Mouse (Mus musculus): ENCODE measurements around the gene Ppm1d. TPM values are rescaled to one million over a fixed set of nuclear protein-coding genes. Genes with fewer than 3 reads are reported as not detected.

Gene Ppm1d
- total and polyA plus RNA-seq, 3 experiments: 19.0 to 26.4 (median 25.1) TPM

- Histone ChIP-seq H3K79me2 (replicated peaks; ENCODE audit: control insufficient read depth, extremely low read depth, insufficient read depth, poor library complexity, severe bottlenecking) (no peaks in the 10 kb centered on the region), H3K27me3 (replicated peaks) (no peaks in the 10 kb centered on the region), H3K9me3 (replicated peaks; ENCODE audit: low read length) (no peaks in the 10 kb centered on the region), H3K36me3 (replicated peaks in 1 of 2; ENCODE audit: control insufficient read depth in 1 of 2, insufficient read depth in 1 of 2, low read length in 1 of 2) (peaks cover 0 to 2% of the 10 kb centered on the region in 2 experiments), H3K4me1 (ENCODE audit: control insufficient read depth in 1 of 2, insufficient read depth in 2 of 2) (no peaks in the 10 kb centered on the region; a peak in 1 of 4 replicates), H3K27ac (ENCODE audit: insufficient read depth, low read depth) (no peak overlapping the region), H3K4me2 (ENCODE audit: insufficient read depth, low read depth, poor library complexity, severe bottlenecking) (no peak overlapping the region), H3K4me3 (replicated peaks in 1 of 3; ENCODE audit: low read depth in 2 of 3, low read length in 2 of 3, poor library complexity in 1 of 3) (no peak overlapping the region), H3K9ac (ENCODE audit: insufficient read depth, low read depth) (no peak overlapping the region)
- no peak for DNase-seq (ENCODE audit: extremely low read depth)
- in situ Hi-C loops (cut with MboI; ENCODE audit: low pct_ligation_motif_present, low pct_unique_long_range_greater_than_20kb, low sequenced_read_pairs) (no loop called here), dilution Hi-C loops (cut with MboI; ENCODE audit: extremely low pct_ligation_motif_present, extremely low pct_unique_long_range_greater_than_20kb, low sequenced_read_pairs) (no loop called here)
- TF ChIP-seq MAFK (IDR thresholded peaks at IDR 0.05; ENCODE audit: insufficient replicate concordance, low read length) (no peak), POLR2AphosphoS2 (IDR thresholded peaks at IDR 0.05; ENCODE audit: low read depth, low read length) (no peak), ZNF384 (IDR thresholded peaks at IDR 0.05; ENCODE audit: low read depth, low read length) (no peak), GABPA (IDR thresholded peaks at IDR 0.05; ENCODE audit: insufficient replicate concordance, low read depth, low read length) (no peak), CHD2 (IDR thresholded peaks at IDR 0.05; ENCODE audit: low read length) (no peak), EP300 (IDR thresholded peaks at IDR 0.05; ENCODE audit: low read length) (no peak), USF2 (conservative IDR thresholded peaks at IDR 0.05; ENCODE audit: low read depth, low read length) (no peak), IRF4 (IDR thresholded peaks at IDR 0.05; ENCODE audit: low read depth, low read length) (no peak), ZMIZ1 (IDR thresholded peaks at IDR 0.05; ENCODE audit: low read depth, low read length) (no peak), ZKSCAN1 (IDR thresholded peaks at IDR 0.05; ENCODE audit: borderline replicate concordance, low read depth, low read length) (no peak), ELF1 (IDR thresholded peaks at IDR 0.05; ENCODE audit: low read depth, low read length) (no peak)
These were observed 84.3 kb downstream of the Ppm1d start for GRCm38 (mm10) chr11:85395361-85395760.

Other genes starting within 250 kb of the Ppm1d start
- gene Usp32, start 171.1 kb upstream of the Ppm1d start, total RNA-seq (2012; rRNA removed): 11.0 and 11.8 TPM in 2 replicates
- 7.4 and 7.5 TPM in 2 replicates for gene Usp32, start 171.1 kb upstream of the Ppm1d start, total RNA-seq (2014; rRNA removed)
- gene Usp32, start 171.1 kb upstream of the Ppm1d start, polyA plus RNA-seq (2012; ENCODE audit: insufficient read length, low read depth): 12.0 and 16.4 TPM in 2 replicates
- gene 1700125H20Rik, start 140.8 kb upstream of the Ppm1d start, total RNA-seq (2012; rRNA removed): 0.17 TPM in 1 of 2 replicates, not detected in the other
- gene 1700125H20Rik, start 140.8 kb upstream of the Ppm1d start, total RNA-seq (2014; rRNA removed): not detected in 2 replicates
- gene 1700125H20Rik, start 140.8 kb upstream of the Ppm1d start, polyA plus RNA-seq (2012; ENCODE audit: insufficient read length, low read depth): not detected in 2 replicates
- gene Appbp2, start 76.1 kb upstream of the Ppm1d start, total RNA-seq (2012; rRNA removed): 31.1 and 36.7 TPM in 2 replicates
- gene Appbp2, start 76.1 kb upstream of the Ppm1d start, total RNA-seq (2014; rRNA removed): 32.2 and 37.4 TPM in 2 replicates
- gene Appbp2, start 76.1 kb upstream of the Ppm1d start, polyA plus RNA-seq (2012; ENCODE audit: insufficient read length, low read depth): 34.8 and 36.6 TPM in 2 replicates
- 9.7 and 10.4 TPM in 2 replicates for gene Bcas3, start 41.9 kb downstream of the Ppm1d start, total RNA-seq (2012; rRNA removed)
- gene Bcas3, start 41.9 kb downstream of the Ppm1d start, total RNA-seq (2014; rRNA removed): 7.7 and 8.2 TPM in 2 replicates
- gene Bcas3, start 41.9 kb downstream of the Ppm1d start, polyA plus RNA-seq (2012; ENCODE audit: insufficient read length, low read depth): 16.9 and 21.3 TPM in 2 replicates